Mouse (Mus musculus) activated CD4-positive, CD25-positive, alpha-beta regulatory T cell, adult 4 months (primary cell): Measurements from ENCODE around the gene Gm10643. TPM values are rescaled to one million over a fixed set of nuclear protein-coding genes. Genes with fewer than 3 reads are reported as not detected.

Source experiments
- ATAC-seq: one replicate; pipeline ENCODE4 v1.8.0; 2017
- polyA plus RNA-seq, 2 experiments: library from polyadenylated mRNA; unstranded; fragments of 100-300 nt; shearing (Covaris generic); gene quantifications; one replicate each; pipeline ENCODE4 v1.2.1; 2017

Gene Gm10643
- polyA plus RNA-seq, 2 experiments from 2014 or later: 0.98 to 1.2 TPM

DNA sequence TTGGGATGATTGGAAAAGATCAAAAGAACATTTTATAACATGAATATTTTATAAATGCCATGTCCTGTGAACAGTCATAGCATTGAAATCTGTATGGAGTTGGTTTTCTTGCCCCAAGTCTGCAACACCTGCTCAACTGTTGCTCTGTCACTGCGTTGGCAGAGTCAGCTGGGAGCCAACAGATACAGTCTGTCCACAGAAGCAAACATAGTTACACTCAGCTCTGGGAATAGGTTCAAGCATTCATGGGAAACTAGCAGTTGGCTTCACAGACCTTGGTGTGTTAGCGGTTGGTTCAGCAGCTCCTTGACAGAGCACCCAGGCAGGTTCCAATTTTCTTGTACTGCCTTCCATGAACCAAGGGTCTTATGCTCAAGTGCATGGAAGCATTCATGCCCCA, 5.7 kb upstream of the Gm10643 start:
- ATAC-seq: no peak

GRCm38 (mm10) chr8:84070241-84070640, 5.3 kb upstream of the Gm10643 start:
- ATAC-seq: no peak

DNA sequence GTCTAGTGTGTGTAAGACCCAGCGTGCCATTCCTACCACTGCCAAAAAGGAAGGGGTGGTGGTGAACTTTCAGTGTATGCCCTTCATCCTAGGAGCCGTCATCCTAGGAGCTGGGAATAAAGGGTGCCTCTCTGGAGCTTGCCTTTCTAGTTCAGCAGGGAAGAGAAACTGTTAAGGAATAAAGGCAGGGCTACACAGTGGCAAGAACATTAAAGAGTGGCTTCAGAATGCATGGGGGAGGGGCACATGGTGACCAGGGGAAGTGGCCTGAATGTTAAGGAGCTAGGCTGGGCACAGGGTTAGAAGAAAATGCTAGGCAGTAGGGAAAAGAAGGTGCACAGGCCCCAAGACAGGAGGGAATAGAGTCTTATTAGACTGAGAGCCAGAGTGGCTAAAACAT, 4.8 kb upstream of the Gm10643 start:
- ATAC-seq: no peak

DNA sequence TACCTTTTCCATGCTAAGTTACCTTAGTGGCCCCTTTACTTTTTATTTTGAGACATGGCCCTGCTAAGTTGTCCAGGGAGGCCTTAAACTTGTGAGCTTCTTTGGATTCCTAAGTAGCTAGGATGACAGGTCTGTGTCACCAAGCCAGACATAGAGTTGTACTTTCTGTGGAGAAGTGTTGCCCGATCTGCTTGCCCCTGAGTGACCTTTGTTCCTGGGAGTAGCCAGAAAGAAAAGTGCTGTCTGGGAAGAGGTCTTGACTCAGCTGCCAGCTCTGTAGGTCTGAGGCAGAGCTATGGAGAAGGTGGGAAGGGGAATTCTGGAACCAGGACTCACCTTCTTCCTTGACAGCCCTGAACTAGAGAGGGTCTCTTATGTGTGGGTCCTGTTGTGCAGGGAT, 4.2 kb upstream of the Gm10643 start:
- ATAC-seq: no peak

GRCm38 (mm10) chr8:84068316-84069035, 3.5 kb upstream of the Gm10643 start:
- ATAC-seq: no peak

DNA sequence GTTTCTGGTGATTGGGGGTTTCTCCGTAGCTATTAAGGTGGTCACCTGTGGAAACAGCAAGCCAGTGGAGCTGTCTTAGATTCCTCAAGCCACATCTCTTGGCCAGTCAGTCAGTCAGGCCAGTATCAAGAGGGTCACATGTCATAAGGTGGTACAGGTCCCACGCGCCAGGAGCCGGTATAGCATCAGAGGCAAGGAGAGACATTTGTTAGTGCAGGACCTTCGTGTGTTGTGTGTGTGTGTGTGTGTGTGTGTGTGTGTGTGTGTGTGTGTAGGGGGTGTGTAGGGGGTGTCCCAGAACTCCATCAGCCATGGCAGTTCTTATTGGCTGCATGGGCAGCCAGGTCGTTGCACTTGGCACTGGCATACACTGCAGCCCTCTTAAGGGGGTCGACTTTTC, 3.0 kb upstream of the Gm10643 start:
- ATAC-seq: no peak

DNA sequence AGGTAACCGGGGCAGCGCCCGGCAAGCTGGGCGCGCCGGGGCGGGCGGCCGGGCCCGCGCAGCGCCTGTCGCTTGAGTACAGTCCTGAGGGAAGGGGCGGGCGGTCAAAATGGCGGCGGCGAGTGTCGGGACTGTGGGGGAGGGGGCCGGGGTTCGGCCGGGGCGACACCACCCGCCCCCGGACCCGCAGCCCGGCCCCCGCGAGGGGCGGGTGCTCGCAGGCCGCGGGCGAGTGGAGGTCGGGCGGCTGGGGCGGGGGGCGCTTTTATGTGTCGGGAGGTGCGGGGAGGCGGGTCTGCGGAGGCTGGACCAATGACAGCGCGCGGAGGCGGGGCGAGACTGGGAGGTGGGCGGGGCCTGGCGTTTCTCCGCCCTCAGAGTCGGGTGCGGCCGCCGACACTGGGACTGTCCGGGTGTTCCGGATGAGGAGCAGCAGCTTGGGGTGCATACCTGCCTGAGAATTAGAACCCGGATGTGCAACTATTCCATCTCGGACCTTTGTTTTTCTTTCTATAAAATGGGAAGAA, 2.2 kb upstream of the Gm10643 start:
- peak; percentile 29 for ATAC-seq

DNA sequence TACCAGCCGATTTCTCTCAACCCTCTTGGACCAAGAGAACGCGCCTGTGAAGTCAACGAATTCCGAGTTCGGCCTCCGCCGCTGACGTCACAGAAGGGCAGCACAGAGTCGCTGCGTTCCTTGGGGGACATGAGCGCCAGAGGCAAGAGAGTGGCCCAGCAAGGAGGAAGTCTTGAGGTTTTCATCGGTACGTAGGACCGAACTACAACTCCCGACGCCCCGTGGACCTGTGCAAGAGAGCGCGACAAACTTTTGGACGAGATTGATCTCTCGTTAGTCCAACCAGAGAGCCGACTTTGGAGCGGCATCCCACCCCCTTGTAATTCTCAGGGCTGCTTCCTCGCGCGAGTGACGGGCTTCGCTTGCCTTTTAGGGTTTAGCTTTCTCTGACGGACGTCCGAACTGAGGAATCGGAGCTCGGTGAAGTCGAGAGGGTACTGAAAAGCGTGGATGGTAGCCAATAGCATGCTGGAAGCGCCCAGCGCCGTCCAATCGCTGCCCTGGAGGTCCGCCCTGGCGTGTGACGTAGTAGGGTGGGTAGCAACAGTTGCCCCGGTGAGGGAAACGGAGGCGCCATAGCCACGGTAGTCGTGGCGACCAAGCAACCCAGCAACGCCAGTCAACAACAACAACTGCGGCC, 1.5 kb upstream of the Gm10643 start, which contains the start of gene Rfx1:
Gene Rfx1 (plus strand): TSS at position 544 of the 640 bp plus-strand sequence.
- ATAC-seq: peak; percentile 86

DNA sequence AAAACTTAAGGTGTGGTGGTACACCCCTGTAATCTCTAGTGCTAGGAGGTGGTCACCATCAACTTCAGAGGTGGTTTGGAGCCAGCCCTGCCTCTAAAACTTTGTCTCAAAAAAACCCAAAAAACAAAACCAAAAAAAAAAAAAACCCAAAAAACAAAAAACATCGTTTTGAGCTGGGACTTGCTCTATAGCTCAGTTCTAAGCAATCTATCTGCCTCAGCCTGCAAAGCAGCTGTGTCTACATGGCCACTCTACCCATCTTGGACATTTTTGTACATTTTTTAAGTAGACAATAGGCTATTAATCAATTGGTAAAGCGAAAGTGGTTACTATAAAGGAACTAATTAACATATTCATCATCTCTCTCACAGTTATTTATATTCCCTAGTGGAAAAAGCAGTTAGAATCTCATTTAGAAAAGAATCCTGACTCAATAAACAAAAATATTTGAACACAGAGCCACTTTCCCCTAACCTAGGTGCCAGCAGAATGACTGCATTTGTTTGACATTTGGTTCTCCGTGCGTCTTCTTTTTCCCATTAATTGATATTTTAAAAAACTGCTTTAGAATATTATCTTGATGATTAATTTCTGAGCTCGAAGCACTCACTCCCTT, 628 bp upstream of the Gm10643 start:
- no peak for ATAC-seq

GRCm38 (mm10) chr8:84063861-84064610, 901 bp downstream of the Gm10643 start:
- ATAC-seq: peak; percentile 20

GRCm38 (mm10) chr8:84060245-84060644, 4.7 kb downstream of the Gm10643 start:
- ATAC-seq: no peak

- no peak for ATAC-seq
Observed at GRCm38 (mm10) chr8:84059226-84059625, 5.7 kb downstream of the Gm10643 start.

- no peak for ATAC-seq
Observed at GRCm38 (mm10) chr8:84057827-84058226, 7.1 kb downstream of the Gm10643 start.

- no peak for ATAC-seq
Observed at GRCm38 (mm10) chr8:84053229-84053628, 11.7 kb downstream of the Gm10643 start.

DNA sequence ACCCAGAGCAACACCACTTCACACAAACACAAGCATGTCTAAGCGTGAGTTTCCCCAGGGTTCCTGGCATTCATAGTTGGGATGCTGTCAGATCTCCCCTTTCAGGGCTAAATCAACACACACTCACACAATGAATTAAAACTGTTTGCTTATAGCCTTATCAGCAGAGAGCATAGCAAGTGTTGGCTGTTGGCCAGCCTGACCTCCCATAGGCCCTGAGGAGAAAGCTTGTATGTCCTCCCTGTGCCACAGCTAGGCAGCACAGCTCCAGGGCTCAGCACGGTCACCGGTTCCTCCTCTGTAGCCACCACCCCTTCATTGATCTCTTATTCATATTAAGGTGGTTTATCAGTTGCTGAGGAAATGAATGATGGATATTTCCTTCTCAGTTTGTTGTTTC, 12.2 kb downstream of the Gm10643 start:
- ATAC-seq: no peak

GRCm38 (mm10) chr8:84048171-84048570, 16.8 kb downstream of the Gm10643 start:
- no peak for ATAC-seq

DNA sequence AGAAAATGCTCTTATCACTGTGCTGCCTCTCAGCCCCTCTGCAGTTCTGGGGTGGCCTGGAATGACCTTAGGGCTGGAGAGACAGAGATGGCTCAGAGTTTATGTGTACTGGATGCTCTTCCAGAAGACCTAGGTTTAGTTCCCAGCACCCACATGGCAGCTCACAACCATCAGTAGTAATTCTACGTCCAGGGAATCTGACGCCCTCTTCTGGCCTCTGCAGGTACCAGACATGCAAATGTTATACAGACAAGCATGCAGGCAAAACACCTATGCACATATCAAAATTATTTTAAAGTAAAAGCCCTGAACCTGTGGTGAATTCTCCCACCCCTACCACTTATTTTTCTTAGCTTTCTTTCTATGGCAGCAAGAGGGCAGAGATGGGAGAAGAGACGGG, 18.4 kb downstream of the Gm10643 start:
- ATAC-seq: no peak

DNA sequence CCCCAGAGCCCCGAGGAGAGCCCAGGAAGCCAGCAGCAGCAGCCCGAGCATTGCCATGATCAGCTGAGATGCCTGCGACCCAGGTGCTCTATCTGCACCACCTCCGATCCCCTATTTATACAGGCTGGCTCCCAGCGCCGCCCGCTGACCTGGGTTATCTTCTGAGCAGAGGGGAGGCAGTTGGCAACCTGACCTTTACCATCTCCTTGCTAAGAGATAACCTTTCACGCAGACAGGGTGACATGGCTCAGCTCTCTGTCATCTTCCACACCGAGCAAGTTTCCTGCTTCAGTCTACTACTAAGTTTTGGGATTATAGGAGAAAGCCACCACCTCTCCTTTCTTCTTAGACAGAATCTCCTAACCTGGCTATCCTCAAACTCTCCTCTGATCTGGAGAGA, 20.0 kb downstream of the Gm10643 start, which contains the start of gene Rln3:
Gene Rln3 (minus strand): TSS at position 101 of the 400 bp plus-strand sequence.
- no peak for ATAC-seq

DNA sequence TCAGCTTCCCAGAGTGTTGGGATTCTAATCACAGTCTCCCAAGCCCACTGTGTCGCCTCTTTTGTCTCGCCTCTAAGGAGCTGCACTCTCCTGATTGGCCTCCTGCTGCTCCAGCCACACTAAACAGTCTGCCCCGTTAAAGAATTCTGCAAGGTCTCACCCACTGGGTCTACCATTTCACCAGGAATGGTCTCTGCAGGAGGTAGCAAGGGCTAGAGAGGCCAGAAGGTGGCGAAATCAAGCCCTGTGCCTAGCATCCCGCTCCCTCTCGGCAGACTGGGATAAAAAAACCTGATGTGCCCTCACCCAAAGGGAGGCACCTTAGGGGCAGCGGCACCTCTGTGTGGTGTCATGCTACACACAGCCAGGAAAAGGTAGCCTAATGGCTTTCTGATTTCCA, 20.8 kb downstream of the Gm10643 start:
- no peak for ATAC-seq

DNA sequence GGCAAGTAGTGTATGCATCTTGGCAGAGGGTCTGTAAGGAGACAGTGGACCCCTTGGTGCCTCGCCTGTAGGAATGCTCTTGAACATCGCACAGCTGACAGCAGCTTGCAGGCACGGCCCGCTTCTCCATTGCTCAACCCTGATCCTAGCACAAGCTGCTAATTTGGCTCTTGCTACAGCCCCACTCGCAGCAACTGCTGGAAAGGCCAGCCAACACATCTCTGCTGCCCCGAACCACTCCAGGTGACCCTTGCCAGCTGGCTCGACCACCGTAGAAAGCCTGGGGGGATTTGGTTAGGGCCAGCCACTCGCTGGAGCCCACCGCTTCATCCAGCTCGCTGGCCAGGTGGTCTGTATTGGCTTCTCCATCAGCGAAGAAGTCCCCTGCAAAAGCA, 22.0 kb downstream of the Gm10643 start:
- no peak for ATAC-seq

DNA sequence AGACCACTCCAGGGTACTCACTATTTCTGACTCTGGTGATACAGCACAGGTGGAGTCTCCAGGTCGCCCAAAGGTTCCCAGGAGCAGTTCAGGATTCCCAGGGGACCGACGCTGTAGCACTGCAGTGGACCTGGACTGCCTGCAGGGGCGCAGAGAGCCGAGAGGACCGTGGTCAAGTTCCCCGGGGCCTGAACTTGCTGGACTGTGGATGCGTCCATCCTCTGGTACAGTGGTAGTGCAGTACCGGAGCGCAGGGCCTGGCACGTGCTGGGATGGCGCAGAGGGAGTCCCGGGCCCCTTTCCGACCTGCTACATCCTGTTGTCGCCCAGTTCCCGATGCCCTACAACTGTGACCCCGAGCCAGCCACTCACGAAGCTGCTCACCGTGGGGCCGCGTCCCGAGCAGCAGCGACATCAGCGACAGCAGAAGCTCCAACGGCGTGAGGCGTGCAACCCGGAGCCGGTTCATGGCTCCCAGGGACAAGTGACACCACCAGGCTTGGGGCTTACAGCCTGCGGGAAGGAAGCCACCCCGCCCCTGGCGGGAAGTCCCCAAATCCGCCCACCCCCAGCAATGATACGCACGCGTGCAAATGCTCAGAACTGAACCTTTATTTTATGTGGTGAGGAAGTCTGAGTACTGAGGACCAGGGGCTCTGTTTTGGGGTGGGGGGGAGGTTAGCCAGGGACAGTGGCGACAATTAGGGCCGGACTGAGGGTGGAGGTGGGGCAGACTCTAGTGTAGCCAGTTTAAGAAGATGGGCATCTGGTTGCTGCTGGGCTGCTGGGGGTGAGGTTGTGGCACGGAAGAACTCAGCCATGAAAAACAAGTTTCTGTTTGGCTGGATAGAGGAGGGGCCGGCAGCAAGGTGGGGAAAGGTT, 22.6 kb downstream of the Gm10643 start, which contains the start of gene Il27ra:
Gene Il27ra (minus strand): TSS at position 524 of the 882 bp plus-strand sequence.
- ATAC-seq: peak; percentile 84

DNA sequence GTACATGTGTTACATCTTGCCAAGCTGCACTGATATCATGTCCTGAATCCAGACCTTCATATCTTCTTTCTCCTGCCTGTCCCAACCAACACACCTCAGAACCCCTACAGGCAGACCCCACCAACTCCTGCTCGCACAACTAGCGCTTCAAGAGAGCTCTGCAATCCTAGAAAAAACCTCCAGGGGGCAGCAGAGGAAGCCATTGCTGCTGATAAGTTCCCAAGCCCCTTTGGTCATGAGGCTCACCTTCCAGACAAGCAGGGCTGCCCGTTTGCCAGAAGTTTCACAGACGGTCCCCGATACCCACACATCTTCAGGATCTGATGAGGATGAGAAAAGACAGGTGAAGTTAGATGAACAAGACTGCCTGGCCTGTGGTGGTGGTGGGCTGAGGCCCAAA, 25.9 kb downstream of the Gm10643 start:
- ATAC-seq: no peak
